Mouse (Mus musculus) gastrocnemius, postnatal 10 days (tissue): ENCODE results near the gene Cyp4x1. TPM values are rescaled to one million over a fixed set of nuclear protein-coding genes. Genes with fewer than 3 reads are reported as not detected.

Source experiments
- DNase-seq: peaks from one replicate; pipeline ENCODE4 v3.0.0; 2021; ENCODE audit warnings: mixed read lengths
- total RNA-seq, 2 experiments: library from RNA; stranded (reverse); gene quantifications; 2 replicates each; pipeline ENCODE4 v1.2.3; 2021

Cyp4x1 gene
- total RNA-seq, 2 experiments from 2014 or later = 0.07 TPM; not detected in 1

- no peak for DNase-seq
These were observed 45.3 kb downstream of the Cyp4x1 start, which contains the start of gene Pdzk1ip1 for GRCm38 (mm10) chr4:115088611-115089338. Pdzk1ip1 (plus strand) TSS chr4:115088708.

GRCm38 (mm10) chr4:115086763-115087415, 47.2 kb downstream of the Cyp4x1 start:
- DNase-seq = no peak

DNA sequence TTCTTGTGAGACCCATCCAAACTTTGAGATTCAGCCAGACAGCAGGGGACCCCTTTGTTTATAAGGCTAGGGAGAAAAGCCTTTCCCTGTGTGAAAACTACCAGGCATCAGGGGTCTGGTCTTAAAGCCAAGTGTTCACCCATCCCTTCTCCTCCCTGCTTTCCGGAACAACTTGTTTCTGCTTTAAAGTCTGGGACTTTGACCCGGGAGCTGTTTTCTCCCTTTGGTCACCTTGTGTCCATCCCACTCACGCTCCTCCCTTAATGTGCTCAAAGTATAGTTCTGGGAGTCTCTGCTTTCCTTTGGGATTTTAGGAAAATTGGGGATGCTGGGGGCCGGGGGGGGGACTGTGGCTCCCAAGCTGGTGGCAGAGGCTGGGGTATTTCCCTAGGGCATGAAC, 47.8 kb downstream of the Cyp4x1 start:
- no peak for DNase-seq

DNA sequence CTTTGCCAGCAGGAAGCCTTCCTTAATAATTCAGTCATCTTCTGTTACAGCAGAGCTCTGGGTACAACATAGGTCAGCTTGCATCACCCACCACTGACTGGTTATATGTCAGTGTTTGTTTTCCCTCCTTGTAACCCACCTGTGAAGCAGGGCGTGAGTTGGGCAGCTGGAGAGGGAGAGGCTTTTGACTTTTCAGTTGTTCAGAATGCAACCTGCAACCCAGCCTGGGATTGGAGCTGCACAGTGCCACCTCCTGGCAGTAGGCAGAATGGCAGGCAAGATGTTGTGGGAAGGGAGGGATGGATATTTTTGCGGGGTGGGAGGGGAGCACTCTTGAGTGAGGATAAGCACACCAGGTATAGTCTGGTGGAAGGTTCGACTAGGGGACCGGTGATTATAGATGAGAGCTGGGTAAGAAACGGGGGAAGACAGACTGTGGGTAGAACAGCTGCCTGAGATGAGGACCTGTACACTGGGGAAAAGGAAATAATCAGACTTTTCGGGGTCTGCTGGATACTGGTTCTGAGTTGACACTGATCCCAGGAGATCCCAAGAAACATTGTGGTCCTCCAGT, 48.5 kb downstream of the Cyp4x1 start:
- peak; percentile 53 for DNase-seq

GRCm38 (mm10) chr4:115083031-115083430, 51.0 kb downstream of the Cyp4x1 start:
- no peak for DNase-seq

GRCm38 (mm10) chr4:115079821-115080349, 54.2 kb downstream of the Cyp4x1 start:
- no peak for DNase-seq

GRCm38 (mm10) chr4:115078892-115079820, 54.9 kb downstream of the Cyp4x1 start:
- DNase-seq = peak; percentile 37

DNA sequence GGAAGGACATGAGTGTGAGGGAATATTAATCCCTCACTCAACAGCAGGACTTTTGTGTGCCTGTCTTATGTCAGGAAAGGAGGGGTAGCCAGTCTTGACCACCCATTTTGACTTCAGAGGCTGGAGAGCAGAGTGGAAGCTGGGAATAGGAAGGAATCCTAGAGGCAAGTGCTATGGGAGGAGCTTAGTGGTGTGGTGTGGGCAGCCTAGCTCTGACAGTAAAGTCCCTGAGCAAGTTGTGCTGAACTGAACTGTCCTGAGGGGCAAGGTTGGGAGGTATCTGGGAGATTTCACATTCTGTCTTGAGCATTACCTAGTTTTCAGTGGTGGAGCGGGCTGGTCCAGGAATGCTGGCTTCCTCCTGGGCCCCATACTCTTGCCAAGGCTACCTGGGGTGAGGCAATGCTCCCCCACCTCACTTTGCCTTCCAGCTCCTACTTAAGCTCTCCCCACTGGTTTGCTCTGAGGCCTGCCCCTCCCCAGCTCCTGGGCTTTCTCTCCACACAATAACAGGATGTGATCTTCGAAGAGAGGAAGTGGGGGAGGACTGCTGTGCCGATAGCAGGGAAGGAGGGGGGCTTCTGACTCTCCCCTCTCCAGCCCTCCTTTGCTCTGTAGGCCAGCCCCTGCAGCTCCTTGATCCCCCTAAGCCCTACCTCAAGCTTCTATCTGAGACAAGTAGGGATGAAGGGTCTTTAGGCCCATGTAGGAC, 58.7 kb downstream of the Cyp4x1 start:
- DNase-seq = no peak

GRCm38 (mm10) chr4:115074789-115075188, 59.3 kb downstream of the Cyp4x1 start:
- DNase-seq = no peak

GRCm38 (mm10) chr4:115071668-115072067, 62.4 kb downstream of the Cyp4x1 start:
- DNase-seq = no peak

- no peak for DNase-seq
These were observed 70.4 kb downstream of the Cyp4x1 start for GRCm38 (mm10) chr4:115063518-115064239.

DNA sequence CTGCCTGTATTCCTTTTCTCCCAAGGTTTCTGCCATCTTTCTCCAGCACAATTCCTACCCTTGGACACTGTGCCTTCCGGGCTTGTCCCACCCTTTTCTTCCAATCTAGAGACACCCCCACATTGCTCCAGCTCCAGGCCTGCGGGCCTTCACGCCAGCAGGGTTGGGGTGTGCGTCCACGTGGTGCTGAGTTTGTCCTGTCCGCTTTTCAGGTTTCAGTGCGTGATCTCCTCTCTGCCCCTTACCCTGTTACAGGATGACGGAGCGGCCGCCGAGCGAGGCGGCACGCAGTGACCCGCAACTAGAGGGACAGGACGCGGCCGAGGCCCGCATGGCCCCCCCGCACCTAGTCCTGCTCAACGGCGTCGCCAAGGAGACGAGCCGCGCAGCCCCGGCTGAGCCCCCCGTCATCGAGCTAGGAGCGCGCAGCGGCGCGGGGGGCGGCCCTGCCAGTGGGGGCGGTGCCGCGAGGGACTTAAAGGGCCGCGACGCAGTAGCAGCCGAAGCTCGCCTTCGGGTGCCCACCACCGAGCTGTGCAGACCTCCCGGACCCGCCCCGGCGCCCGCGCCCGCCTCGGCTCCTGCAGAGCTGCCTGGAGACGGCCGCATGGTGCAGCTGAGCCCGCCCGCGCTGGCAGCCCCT, 71.1 kb downstream of the Cyp4x1 start:
- peak; percentile 27 for DNase-seq

DNA sequence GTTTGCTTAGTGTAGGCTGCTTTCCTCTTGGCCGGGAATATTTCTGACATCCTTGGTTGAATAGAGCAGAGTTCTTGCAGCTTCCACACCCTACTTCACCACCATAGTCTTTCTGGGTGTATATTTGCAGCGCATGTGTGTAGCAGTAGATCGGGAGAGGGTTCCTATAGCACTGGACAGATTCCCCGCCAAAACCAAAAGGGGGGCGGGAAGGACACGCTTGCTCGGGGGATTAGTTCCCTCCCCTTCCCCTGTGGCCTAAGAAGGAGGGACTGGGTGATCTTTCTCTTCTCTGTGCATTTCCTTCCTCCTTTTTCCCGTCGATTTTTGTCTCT, 71.6 kb downstream of the Cyp4x1 start:
- DNase-seq = no peak

DNA sequence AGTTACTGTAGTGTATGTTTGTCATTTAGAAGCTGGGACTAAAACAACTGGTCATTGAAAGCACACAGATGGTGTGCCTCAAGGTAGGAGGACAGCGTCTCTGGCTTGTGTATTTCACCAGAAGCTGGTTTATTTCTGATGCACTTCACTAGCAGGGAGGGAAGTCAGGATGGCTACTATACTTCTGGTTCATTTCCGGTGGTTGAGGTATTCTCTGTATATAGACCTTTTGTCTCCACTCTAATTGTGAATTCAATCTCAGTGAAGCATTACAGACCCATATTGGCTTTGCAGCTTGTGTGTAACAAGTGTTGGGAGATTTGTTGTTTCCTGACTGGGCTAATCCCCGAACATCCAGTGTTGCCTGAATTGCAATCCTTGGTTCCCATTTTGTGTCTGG, 73.3 kb downstream of the Cyp4x1 start:
- no peak for DNase-seq

DNA sequence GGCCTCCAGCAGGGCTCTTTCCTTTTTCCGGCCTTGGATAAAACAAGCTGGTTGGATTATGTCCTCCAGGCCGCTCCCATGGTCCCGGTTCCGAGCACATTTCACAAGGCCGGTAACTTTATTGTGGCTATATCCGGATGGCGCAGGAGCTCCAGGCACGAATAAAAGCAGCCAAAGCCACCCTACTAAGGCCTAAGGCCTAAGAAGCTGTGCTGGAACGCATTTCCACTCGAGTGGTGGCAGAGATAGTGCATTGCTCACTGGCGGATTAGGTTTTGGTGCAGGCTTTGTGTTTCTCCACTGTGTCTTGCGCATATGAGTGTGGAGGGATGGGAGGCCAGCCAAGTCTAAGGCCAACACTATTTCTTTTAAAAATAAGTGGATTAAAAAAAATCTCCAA, 74.2 kb downstream of the Cyp4x1 start:
- no peak for DNase-seq

DNA sequence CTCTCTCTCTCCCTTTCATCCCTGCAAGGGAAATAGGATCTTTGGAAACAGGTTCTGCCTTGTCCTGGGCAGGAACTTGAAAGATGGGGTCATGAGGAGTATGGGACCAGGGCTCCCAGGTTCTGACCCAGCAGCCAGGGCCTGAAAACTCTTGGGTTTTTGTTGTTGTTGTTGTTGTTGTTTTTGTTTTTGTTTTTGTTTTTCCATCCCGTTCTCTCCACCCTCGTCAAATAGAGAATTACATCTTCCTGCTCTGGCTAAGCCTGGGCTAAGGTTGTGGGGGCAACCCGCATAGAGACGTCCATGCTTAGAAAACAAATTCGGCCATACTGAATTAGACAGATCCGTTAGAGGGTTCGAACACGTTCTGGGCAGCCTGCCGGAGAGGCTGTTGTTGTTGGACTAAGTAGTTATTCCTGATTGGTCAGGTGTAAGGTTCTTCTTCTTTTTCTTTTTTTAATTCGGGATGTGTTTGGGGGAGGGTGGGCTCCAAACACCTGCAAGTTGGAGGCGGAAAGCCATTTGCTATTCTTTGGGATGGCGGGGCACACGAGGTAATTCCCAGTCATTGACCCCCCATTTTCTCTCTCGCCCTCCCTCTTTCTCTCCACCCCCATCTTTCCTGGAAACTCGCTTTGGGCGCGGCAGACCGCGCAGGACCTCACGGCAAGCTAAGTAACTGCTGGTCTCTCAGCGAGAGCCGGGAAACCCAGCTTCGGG, 75.0 kb downstream of the Cyp4x1 start:
- DNase-seq = no peak

DNA sequence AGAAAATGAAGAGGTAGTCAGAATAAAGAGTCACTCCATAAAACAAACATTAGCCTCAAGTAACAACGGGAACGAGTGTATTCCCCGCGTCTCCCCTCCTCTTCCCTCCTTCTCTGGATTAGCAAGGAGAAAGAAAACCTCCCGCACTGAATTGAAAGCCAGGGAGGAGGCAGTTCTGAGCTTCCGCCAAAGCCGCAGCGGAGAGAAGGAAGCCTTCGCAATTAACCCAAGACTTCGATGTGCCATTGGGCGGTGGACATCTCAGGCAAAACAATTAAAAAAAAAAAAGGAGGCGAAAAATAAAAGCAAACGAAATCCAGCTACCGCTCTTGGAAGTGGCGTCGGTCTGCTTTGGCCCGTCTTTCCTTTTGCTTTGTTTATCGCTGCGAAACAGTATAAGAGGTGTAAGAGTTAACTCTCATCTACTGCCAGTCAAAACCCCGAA, 75.7 kb downstream of the Cyp4x1 start:
- no peak for DNase-seq

DNA sequence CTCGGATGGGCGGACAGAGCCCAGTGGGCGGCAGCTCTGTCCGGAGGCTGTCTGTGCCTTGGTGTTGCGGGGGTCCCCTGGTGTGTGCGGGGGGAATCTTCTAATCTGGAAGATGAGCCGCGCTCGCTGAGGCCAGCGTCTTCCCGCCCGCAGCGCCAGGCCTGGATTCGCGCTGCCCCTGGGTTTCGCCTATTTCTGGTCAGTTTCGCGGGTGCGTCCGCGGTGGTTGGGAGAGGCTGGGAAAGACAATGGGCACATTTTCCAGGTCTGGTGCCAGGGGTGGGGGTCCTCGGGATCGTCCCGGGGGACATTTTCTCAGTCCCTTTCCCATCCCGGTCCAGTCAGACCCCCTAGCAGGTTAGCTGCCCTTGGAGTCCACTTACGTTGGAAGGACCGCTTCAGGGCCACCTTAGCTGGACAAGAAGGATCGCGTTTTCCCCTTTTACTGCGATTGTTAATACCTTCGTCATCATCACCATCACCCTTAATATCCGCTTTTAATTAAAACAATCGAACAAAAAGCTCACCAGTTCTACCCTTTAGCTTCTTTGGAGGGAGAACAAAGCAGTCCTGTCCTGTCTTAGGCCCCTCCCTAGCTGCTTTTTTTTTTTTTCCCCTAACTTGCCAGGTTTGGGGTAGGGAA, 76.3 kb downstream of the Cyp4x1 start:
- DNase-seq = no peak
